Mouse (Mus musculus): ENCODE results near the gene Osbpl6. TPM values are rescaled to one million over a fixed set of nuclear protein-coding genes. Genes with fewer than 3 reads are reported as not detected.

The Osbpl6 gene
- polyA plus RNA-seq, 1 experiment from 2014 or later: 10.4 TPM

DNA sequence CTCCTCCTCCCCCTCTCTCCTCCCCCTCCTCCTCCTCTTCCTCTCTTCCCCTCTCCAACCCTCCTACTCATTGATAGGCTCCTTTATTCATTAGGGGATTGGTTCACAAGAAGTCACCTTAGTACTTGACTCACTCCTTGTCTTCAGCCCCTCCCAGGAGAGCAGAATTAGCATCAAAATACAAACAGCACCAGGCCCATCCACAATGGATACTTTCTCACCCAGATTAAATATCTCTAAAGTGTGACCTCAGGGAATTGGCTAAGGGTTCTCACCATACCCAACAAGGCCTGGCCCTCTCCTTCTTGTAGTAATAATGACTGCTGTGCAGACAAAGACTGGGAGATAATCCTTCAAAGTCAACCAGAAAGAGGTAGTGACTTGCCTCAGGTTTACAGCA, 6.1 kb upstream of the Osbpl6 start:
- H3K27ac ChIP-seq: no peak overlapping the region
- H3K4me1 ChIP-seq: peaks cover 4% of the 10 kb centered on the region
- DNase-seq (ENCODE audit: extremely low spot score, low spot score): no peak
- peaks cover 31% of the 10 kb centered on the region for H3K27me3 ChIP-seq (ENCODE audit: poor library complexity, severe bottlenecking)
- no peak overlapping the region for H3K4me3 ChIP-seq
- H3K9me3 ChIP-seq: no peaks in the 10 kb centered on the region
- no peaks in the 10 kb centered on the region for H3K36me3 ChIP-seq (replicated peaks)

DNA sequence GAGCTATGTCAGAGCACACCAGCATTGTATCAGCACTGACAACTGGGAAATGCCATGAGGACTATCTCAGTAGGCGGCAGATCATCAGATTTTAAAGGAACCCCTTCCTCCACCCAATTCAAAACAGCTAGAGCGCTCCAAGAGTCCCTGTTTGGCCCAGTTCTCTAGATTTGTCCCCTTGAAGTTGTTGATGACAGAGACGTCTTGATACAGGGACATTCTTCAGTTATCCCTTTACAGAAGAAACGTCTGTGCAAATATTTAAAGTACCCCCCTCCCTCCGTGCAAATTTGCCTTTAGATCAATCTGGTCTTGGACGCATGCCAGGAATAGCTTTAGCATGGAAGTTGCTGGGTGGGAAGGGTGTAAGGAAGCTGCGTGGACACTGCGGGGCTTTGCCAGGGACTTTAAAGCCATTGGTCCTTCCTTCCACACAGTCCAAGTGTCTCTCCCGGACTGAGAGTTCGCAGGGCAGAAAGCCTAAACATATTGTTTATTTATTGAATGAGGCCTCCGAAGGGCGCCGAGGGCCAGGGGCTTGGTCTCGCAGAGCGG, 635 bp upstream of the Osbpl6 start:
- Histone ChIP-seq H3K27ac (peak overlapping the region; percentile 87), H3K4me3 (peak overlapping the region; percentile 92), H3K9me3 (no peaks in the 10 kb centered on the region), H3K4me1 (peaks cover 23% of the 10 kb centered on the region), H3K27me3 (ENCODE audit: poor library complexity, severe bottlenecking) (peaks cover 73% of the 10 kb centered on the region), H3K36me3 (replicated peaks) (no peaks in the 10 kb centered on the region)
- DNase-seq (ENCODE audit: extremely low spot score, low spot score): no peak
- 5% methylated on average over 15 of the region's 15 CpGs for WGBS

DNA sequence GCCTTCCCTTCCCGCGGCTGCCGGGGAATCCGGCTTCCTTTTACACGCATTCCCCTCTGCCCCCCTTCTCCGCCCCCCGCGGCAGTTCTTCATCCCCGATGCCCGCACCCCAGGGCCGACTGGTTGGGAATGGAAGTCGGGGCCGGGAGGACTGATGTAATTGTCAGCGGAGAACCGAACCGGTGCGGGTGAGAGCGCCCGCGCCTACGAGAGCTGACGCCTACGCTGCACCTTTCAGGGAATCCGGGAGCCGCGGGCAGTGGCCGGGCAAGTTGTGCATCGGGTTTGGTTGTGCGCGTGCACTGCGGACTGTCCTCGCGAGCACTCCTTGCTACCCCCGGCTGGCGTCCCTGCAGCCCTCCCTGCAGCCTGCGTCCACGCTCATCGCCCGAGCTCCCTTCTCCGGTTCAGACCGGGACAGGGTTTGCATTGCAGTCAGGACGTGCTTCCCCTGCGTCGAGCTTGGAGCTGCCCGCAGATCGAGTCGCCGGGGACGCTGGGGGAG, 681 bp downstream of the Osbpl6 start:
- peak overlapping the region; percentile 92 for H3K4me3 ChIP-seq
- WGBS: under 1% methylated on average over 49 of the region's 49 CpGs
- no peaks in the 10 kb centered on the region for H3K9me3 ChIP-seq
- peaks cover 23% of the 10 kb centered on the region for H3K4me1 ChIP-seq
- H3K27me3 ChIP-seq (ENCODE audit: poor library complexity, severe bottlenecking): peaks cover 74% of the 10 kb centered on the region
- no peaks in the 10 kb centered on the region for H3K36me3 ChIP-seq (replicated peaks)
- DNase-seq (ENCODE audit: extremely low spot score, low spot score): no peak
- peak overlapping the region; percentile 87 for H3K27ac ChIP-seq

DNA sequence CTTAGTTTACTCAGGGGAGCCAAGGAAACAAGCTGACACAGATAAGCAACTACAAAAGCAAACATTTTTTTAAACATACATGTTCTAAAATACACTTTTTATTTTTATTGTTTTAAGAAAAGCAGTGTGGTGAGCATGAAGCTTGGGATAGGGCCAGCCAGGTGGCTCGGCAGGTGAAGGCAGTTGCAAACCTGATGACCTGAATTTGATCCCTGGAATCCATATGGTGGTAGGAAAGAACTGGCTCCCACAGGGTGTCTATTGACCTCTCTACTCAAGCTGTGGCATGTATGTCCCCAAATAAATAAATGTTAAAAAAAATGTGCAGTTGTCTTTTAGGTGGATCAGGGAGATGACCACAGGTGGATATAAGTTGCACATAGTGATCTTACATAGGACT, 3.2 kb downstream of the Osbpl6 start:
- no peaks in the 10 kb centered on the region for H3K9me3 ChIP-seq
- peaks cover 49% of the 10 kb centered on the region for H3K27me3 ChIP-seq (ENCODE audit: poor library complexity, severe bottlenecking)
- H3K27ac ChIP-seq: no peak overlapping the region
- 88% methylated on average over 1 of the region's 1 CpGs for WGBS
- no peak for DNase-seq (ENCODE audit: extremely low spot score, low spot score)
- no peaks in the 10 kb centered on the region for H3K36me3 ChIP-seq (replicated peaks)
- no peak overlapping the region for H3K4me3 ChIP-seq
- H3K4me1 ChIP-seq: peaks cover 23% of the 10 kb centered on the region

DNA sequence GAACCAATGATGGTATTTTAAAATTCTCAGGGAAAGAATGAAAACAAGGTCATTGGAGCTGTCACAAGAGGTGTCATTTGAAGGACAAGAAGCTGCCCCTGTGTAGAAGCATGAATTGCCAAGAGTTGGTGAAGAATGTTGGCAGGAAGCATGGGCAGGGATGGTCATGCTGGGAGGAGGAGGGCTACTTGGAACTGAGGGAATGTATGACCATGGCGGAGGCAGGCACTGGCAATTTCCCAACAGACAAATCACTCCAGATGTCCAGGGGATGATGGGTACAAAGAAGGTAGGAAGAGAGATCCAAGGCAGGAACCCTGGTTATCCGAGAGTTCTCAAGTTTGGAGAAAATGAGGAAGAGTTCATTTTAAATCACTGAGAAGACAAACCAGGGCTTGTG, 3.7 kb downstream of the Osbpl6 start:
- peaks cover 23% of the 10 kb centered on the region for H3K4me1 ChIP-seq
- H3K36me3 ChIP-seq (replicated peaks): no peaks in the 10 kb centered on the region
- peaks cover 44% of the 10 kb centered on the region for H3K27me3 ChIP-seq (ENCODE audit: poor library complexity, severe bottlenecking)
- H3K4me3 ChIP-seq: no peak overlapping the region
- no peak for DNase-seq (ENCODE audit: extremely low spot score, low spot score)
- no peaks in the 10 kb centered on the region for H3K9me3 ChIP-seq
- WGBS: 98% methylated on average over 2 of the region's 2 CpGs
- no peak overlapping the region for H3K27ac ChIP-seq

DNA sequence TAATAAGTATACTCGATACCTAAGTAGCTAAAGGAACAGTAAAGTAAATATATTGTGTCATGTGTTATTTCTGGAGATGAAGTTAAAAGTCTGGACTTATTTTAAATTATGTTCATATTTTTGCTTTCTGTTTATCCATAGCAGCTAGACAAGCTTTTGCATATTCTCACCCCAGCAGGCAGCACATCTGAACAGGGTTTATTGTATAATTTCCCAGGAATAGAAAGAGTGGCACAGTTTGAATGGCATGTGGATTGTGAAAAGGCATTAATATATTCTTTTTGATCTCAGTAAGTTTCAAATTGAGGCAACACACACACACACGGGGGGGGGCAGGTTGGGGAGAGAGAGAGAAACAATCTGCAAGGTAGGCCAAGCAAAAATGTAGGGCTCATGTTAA, 6.6 kb downstream of the Osbpl6 start:
- WGBS: 78% methylated on average over 2 of the region's 2 CpGs
- no peak for DNase-seq (ENCODE audit: extremely low spot score, low spot score)

DNA sequence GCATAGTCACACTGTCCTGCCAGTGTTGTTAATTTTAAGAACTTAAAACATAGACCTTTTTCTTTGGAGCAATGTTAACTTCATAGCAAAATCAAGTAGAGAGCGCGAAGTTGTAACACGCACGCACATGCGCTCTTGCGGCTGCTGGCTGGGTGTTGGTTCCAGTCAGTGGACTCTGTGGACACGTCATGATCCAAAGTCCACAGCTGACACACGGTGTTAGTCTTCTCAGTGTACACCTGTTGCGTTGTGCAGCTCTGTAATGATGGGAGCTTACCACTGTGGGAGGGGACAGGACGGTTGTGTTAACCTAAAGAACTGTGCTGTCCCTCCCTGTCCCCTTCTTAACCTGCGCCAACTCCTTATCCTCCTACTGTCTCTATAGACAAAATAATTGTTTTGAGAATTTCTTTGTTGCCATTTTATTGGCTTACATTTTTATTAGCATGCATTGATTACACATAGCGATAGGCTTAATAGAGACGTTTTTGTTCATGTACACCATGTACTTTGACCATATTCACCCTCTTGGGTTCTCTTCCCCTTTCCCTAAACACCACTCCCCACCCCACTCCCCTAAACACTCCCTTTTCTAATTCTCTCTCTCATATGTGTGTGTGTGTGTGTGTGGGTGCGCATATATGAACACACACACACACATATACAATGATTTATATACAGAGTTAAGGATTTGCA, 11.3 kb downstream of the Osbpl6 start:
- H3K4me1 ChIP-seq: peaks cover 9% of the 10 kb centered on the region; the same call in 1 of the 2 replicates
- WGBS: 92% methylated on average over 14 of the region's 14 CpGs
- no peak overlapping the region for H3K4me3 ChIP-seq
- H3K9me3 ChIP-seq: no peaks in the 10 kb centered on the region
- no peaks in the 10 kb centered on the region for H3K36me3 ChIP-seq (replicated peaks)
- peaks cover 39% of the 10 kb centered on the region for H3K27me3 ChIP-seq (ENCODE audit: poor library complexity, severe bottlenecking)
- no peak overlapping the region for H3K27ac ChIP-seq
- DNase-seq (ENCODE audit: extremely low spot score, low spot score): no peak

More for the DNA sequence above, 6.6 kb downstream of the Osbpl6 start:
- Histone ChIP-seq H3K4me3 (no peak overlapping the region), H3K27me3 (ENCODE audit: poor library complexity, severe bottlenecking) (peaks cover 28% of the 10 kb centered on the region), H3K4me1 (no peaks in the 10 kb centered on the region), H3K27ac (no peak overlapping the region), H3K9me3 (no peaks in the 10 kb centered on the region), H3K36me3 (replicated peaks) (no peaks in the 10 kb centered on the region)

DNA sequence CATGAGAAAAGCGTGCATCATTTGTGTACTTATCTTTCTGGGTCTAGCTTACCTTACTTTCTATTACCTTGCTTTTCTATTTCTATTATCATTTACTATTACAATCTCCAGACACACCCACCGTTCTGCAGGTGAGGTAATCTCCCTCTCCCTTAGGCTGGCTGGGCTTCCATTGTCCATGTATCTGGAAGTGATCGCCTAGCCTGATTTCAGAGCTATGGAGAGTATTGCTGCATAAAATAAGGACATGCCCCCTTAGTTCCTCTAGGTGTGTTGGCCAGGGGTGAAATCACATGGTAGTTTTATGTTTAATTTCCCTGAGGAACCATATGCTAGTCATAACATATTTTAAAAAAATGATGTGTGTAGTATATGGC, 11.8 kb downstream of the Osbpl6 start:
- Histone ChIP-seq H3K4me3 (no peak overlapping the region), H3K36me3 (replicated peaks) (no peaks in the 10 kb centered on the region), H3K27me3 (ENCODE audit: poor library complexity, severe bottlenecking) (peaks cover 44% of the 10 kb centered on the region), H3K27ac (no peak overlapping the region), H3K4me1 (peaks cover 9% of the 10 kb centered on the region; the same call in 1 of the 2 replicates), H3K9me3 (no peaks in the 10 kb centered on the region)
- DNase-seq (ENCODE audit: extremely low spot score, low spot score): no peak
- WGBS: 94% methylated on average over 3 of the region's 3 CpGs

DNA sequence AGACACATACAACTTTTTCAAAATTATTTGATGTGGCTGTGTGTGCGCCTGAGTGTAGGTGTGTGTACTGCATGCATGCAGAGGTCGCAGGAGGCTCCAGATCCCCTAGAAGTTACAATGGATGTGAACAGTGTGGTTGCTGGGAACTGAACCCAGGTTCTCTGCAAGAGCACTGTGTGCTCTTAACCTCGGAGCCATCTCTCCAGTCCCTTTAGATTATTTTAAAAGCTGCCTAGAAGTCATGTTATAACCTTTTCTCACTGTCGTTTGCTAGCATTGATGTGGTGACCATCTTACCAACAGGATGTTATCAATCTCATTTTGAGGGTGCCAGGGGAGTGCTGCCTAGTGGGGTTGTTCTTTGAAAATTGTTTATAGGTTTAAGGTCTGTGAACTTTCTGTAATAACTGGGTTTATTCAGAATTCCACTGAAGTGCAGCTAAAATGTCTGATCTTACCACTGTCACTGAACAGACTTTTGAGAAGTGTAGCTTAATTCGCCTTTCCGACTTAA, 15.2 kb downstream of the Osbpl6 start:
- DNase-seq (ENCODE audit: extremely low spot score, low spot score): no peak
- H3K27me3 ChIP-seq (ENCODE audit: poor library complexity, severe bottlenecking): peaks cover 69% of the 10 kb centered on the region
- no peak overlapping the region for H3K4me3 ChIP-seq
- no peak overlapping the region for H3K27ac ChIP-seq
- peaks cover 16% of the 10 kb centered on the region for H3K4me1 ChIP-seq
- H3K36me3 ChIP-seq (replicated peaks): no peaks in the 10 kb centered on the region
- no peaks in the 10 kb centered on the region for H3K9me3 ChIP-seq
- 83% methylated on average over 6 of the region's 6 CpGs for WGBS

DNA sequence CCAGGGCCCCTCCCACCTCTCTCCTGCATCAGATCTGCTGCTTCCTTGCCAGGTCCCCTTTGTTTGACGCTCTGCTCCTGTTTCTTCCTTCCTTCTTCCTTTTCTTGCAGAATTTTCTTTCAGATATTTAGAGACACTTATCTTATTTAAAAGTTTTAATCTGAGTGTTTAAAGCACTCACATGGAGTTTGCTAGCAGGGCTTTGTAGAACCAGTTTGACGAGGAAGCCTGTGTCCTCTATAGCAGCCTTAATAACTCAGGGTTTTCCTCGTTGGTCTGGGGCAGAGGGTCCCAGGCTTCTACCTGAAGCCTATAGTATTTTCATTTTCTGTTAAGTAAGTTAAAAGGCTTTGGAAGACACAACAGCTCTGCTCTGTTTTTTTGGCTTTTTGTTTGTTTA, 20.5 kb downstream of the Osbpl6 start:
- Histone ChIP-seq H3K36me3 (replicated peaks) (no peaks in the 10 kb centered on the region), H3K4me3 (no peak overlapping the region), H3K27me3 (ENCODE audit: poor library complexity, severe bottlenecking) (peaks cover 77% of the 10 kb centered on the region), H3K9me3 (no peaks in the 10 kb centered on the region), H3K4me1 (peaks cover 13% of the 10 kb centered on the region), H3K27ac (no peak overlapping the region)
- 79% methylated on average over 3 of the region's 3 CpGs for WGBS
- no peak for DNase-seq (ENCODE audit: extremely low spot score, low spot score)

DNA sequence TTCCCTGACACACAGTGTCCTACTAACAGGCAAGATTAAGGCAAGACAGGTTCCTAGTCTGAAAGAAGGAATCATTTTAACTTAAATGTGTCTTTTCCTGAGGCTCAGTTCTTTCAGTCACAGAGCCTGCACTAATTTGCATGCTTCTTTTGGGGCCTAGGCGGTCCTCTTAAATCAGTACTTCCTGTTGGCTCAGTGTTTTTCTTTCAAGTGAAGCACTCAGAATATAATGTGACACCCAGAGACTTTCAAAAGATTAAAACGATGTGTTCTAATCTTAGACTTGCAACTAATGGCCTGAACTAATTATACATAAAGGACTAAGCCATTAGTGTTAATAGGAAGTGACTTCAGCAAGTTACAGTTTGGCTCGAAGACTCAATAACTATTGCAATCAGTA, 23.0 kb downstream of the Osbpl6 start:
- H3K4me1 ChIP-seq: peaks cover 5% of the 10 kb centered on the region
- peaks cover 60% of the 10 kb centered on the region for H3K27me3 ChIP-seq (ENCODE audit: poor library complexity, severe bottlenecking)
- H3K27ac ChIP-seq: no peak overlapping the region
- no peak for DNase-seq (ENCODE audit: extremely low spot score, low spot score)
- 66% methylated on average over 3 of the region's 3 CpGs for WGBS
- no peak overlapping the region for H3K4me3 ChIP-seq
- no peaks in the 10 kb centered on the region for H3K36me3 ChIP-seq (replicated peaks)
- H3K9me3 ChIP-seq: no peaks in the 10 kb centered on the region

DNA sequence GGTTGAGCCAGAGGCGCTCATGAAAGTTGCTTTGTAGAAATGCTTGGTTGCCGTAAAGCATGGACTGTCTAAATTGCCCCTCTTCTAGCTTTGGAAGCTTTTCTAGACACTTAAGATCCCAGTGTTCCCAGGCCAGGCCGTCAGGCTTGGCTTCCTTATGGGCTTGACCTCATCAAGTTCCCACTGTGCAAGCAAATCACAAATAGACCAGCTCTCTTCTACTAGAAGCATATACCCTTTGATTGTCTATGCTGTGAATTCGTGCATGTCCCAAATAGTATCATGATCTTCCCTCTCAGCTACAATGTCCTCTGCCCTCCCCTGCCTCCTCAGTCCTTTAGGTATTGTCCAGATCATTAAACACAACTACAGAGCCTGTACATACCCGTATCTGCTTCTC, 23.5 kb downstream of the Osbpl6 start:
- Histone ChIP-seq H3K27ac (no peak overlapping the region), H3K27me3 (ENCODE audit: poor library complexity, severe bottlenecking) (peaks cover 55% of the 10 kb centered on the region), H3K36me3 (replicated peaks) (no peaks in the 10 kb centered on the region), H3K4me1 (peaks cover 5% of the 10 kb centered on the region), H3K4me3 (no peak overlapping the region), H3K9me3 (no peaks in the 10 kb centered on the region)
- WGBS: 83% methylated on average over 5 of the region's 5 CpGs
- no peak for DNase-seq (ENCODE audit: extremely low spot score, low spot score)

DNA sequence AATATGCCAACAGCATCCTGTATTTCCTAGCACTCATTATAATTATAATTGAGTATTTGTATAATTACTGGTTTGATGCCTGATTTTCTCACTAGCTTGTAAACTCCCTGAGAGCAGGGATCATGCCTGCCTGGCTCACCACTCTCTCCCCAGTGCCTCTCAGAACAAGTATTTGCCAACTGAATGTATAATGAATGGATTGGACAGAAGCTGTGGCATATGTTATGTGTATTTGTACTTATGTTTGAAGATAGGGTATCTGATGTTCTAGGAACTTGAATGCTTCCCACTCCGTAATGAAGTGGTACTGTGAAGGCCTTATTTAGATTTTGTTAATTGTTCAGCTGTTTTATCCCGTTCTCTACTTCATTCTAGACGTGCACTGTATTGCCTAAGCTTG, 24.2 kb downstream of the Osbpl6 start:
- Histone ChIP-seq H3K9me3 (no peaks in the 10 kb centered on the region), H3K4me1 (peaks cover 5% of the 10 kb centered on the region), H3K27me3 (ENCODE audit: poor library complexity, severe bottlenecking) (peaks cover 48% of the 10 kb centered on the region), H3K36me3 (replicated peaks) (no peaks in the 10 kb centered on the region), H3K4me3 (no peak overlapping the region), H3K27ac (no peak overlapping the region)
- 92% methylated on average over 3 of the region's 3 CpGs for WGBS
- DNase-seq (ENCODE audit: extremely low spot score, low spot score): no peak

Data from forebrain, embryonic 10.5 days (tissue).